Mouse (Mus musculus) gastrocnemius, adult 18-20 months (tissue): ENCODE data around the gene Tnfsf10. TPM values are rescaled to one million over a fixed set of nuclear protein-coding genes. Genes with fewer than 3 reads are reported as not detected.
A peak's percentile ranks its signal among the peaks of the same experiment; 100 is the strongest.
"Not testable (repeated sequence)": the region's sequence is repeated elsewhere in the genome, so short reads cannot be mapped to it uniquely, and the experiment has no call there.

Experiments
- DNase-seq: peaks from one replicate; pipeline ENCODE4 v3.0.0; 2021; ENCODE audit warnings: low spot score
- long read RNA-seq, 2 experiments: library from polyadenylated mRNA; stranded (forward); transcript quantifications; one replicate each; pipeline ENCODE4 v2.0.0; 2021
- total RNA-seq, 2 experiments: library from RNA; stranded (reverse); gene quantifications; 2 replicates each; pipeline ENCODE4 v1.2.3; 2021

Tnfsf10 gene
- 1 to 10 TPM; 2.6 to 2.8 TPM for total RNA-seq
- long read RNA-seq, experiment 1, full-length matches to known transcripts = 5 of 8 reads
- long read RNA-seq, experiment 1, partial matches to known transcripts = 0 of 8 reads
- long read RNA-seq, experiment 1, other reads (novel, unspliced or antisense) = 3 of 8 reads
- long read RNA-seq, experiment 2, full-length matches to known transcripts = 3 of 4 reads
- long read RNA-seq, experiment 2, partial matches to known transcripts = 0 of 4 reads
- long read RNA-seq, experiment 2, other reads (novel, unspliced or antisense) = 1 of 4 reads

DNA sequence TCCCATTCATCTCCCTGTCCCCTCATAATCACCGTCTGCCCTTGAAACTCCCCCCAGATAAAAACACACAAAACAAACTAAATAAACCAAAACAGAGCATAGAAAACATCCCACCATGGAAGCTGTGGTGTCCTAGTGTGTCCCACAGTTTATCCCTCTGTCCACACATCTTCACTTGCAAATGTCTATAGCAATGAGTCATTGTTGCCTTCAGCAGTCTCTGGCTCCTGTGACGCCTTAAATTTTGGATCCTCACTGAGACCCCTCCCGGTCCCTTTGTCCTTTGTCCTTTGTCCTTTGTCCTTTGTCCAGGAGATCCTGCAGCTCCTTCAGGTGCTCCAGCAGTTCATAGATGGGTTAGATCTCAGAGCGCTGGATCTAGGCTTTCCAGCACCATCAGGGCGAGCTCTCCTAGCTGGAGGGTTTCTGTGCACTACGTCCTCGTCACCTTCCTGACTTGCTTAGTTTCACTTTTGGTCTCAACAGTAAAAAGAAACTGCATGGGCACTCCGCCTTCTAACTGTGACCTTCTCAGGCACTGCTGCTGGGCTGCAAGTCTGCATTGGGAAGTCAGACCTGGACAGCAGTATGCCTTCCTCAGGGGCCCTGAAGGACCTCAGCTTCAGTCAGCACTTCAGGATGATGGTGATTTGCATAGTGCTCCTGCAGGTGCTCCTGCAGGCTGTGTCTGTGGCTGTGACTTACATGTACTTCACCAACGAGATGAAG lies at the start of gene Tnfsf10:
Gene Tnfsf10 (plus strand): TSS at position 470 of the 729 bp plus-strand sequence.
- peak; percentile 43 for DNase-seq

DNA sequence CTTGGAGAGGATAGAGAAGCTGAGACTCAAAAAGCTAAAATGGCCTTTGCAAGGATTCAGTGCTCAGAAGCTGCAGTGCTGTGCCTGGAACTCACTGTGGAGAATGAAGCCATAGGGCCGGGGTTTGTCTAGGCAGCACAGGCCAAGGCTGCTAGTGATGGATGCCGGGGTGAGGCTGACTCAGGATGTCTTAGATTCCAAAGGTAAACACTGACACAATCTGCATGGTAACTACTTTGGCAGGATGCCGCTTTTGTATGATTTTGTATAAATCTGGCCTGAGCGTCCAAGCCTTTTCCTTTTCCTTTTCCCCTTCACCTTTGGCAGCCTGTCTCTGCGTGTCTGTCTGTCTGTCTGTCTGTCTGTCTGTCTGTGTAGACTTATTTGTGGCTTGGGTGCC lies 49.5 kb upstream of the Tnfsf10 start:
- DNase-seq = no peak

DNA sequence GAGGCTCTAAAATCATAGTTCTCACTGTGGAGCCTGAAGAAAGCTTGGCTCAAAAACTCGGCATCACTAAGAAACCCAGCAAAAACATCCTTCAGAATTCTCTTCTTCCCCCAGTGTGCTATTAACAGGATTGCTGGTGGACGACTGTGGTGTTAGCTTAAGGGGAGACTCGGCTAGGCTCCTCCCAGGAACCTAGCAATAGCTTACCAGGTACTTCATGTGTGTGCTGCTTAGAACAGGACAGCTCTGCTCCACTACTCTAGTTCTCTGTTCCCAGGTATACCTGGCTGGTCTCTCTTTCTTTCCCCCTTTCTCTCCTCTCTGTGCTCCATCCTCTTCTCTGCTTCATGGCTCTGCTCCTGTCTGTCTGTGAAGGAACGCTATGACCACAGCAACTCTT lies 48.9 kb upstream of the Tnfsf10 start:
- DNase-seq = no peak

DNA sequence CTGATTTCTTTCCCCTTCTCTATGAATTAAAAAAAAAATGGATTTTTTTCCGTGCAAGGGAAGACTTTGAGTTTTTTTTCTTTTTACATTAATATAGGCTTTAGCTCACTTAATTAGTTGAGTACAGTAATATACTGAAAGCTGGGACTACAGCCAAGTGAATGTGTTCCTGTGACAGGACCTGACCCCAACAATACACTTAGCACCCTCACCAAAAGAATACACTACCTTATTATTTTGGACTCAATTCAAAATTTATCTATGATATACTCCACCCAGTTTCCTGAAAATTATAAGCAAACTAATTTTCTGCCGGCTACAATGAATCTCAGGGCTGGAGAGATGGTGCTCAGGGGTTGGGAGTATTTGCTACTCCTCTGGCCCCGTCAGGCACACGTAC lies 47.7 kb upstream of the Tnfsf10 start:
- no peak for DNase-seq

DNA sequence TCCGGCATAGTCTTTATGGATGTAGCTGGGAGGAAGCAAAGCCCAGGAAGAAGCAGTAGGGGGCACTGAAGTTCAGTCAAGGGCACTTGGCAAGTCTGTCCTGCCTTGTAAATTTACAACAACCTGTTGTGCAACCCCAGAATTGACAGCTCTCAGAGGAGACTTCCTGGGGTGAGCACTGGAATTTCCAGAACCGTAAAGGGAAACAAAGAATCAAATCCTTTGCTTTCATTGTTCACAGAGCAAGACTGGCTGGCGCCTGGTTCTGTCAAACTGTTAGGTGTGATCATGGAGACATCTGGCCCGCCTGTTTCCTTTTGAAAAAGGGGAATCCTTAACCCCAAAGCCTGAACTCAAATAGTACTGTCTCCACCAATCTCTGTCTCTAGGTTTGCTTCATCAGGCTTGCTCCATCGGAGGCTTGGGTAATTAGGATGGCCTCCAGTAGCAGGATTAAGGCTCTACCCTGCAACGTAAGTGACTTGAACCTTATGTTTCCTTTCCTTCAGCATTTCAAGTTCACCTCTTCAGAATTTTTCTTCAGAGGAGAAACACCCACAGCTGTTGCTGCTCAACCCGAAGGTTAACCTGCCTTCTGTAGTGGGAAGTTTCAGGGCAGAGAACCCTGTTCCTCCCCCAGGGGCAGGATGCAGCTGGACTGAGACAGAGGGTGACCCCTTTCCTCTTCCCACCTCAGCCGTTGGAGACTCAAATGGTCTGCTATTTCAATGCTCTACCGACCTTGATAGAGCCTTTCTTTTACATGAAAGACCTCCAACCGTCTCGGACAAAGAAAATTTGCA lies 46.5 kb upstream of the Tnfsf10 start:
- peak; percentile 66 for DNase-seq

DNA sequence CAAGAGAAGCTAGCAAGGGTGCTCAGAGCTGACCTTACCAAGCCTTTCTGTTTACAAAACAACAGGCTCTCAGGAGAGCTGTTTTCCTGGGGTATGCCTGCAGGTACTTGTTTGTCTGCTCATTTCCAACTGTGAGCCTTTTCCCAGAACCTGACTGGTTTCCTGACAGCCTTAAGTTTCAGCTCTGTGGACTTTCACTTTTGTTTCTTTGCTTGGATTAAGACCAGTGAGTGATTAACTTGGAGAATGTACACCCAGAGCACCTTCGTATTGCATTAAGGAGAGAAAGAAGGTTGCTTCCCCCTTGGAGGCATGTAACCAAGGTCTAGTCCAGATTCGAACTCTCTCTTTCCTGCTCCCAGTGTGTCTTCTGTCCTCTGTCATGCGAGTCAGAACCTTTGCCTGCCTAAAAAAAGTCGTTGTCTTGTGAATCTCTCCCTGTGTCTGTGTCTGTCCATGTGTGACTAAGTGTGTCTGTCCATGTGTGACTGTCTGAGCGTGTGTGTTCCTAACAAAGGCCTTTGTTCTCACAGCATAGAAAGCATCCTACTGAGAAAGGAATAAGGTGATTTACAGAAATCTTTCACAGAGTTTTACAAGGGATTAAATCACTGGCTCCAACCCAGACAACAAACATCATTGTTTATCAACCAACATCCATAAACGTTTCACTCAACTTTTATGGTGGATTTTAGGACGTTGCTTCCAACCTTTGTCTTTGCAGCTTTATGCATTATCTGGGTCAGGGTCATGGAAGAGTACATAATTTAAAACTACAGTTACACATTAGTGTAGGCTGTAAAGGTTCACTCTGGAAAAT lies 43.7 kb upstream of the Tnfsf10 start:
- DNase-seq = no peak

- not testable (repeated sequence) for DNase-seq
Observed at GRCm38 (mm10) chr3:27279286-27279925, 37.4 kb upstream of the Tnfsf10 start.

GRCm38 (mm10) chr3:27280280-27280749 lies 36.5 kb upstream of the Tnfsf10 start:
- peak; percentile 24 for DNase-seq

- DNase-seq = peak; percentile 15
Observed at GRCm38 (mm10) chr3:27283071-27283713, 33.6 kb upstream of the Tnfsf10 start.

DNA sequence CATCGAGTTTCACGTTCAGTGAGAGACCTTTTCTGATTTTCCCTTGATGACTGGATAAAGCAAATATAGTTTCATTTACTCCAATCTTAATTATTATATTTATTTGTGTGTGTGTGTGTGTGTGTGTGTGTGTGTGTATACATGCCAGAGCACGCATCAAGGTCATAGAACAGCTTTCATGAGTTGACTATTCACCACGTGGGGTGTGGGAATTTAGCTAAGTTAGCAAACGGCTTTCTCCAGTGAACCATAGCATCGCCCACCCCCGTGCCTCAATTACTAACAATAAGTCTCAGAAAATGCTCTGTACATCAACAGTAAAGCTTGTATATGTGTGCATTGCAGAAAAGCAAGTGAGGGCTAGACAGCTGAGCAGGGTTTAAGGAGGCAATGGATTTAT lies 33.0 kb upstream of the Tnfsf10 start:
- DNase-seq = no peak

GRCm38 (mm10) chr3:27284227-27284626 lies 32.6 kb upstream of the Tnfsf10 start:
- no peak for DNase-seq

DNA sequence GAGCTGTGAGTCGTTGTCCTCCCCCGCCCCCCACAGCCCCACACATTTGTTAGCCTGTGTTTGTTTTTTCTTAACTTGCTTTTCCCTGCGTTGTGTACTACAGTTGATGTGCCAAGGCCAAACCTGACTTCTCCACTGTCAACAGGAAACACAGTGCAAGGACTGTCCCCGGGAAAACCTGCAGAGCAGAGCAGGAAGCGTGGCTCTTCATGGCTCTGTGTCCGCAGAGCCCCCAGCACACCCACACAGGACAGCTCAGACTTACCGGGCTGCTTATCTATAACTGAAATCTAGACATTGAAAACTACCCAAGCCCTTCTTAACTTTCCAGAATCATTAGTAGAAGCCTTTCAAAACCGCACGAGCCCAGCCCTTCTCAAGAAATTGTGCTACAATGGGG lies 31.8 kb upstream of the Tnfsf10 start:
- DNase-seq = no peak

GRCm38 (mm10) chr3:27288301-27288700 lies 28.5 kb upstream of the Tnfsf10 start:
- no peak for DNase-seq

- DNase-seq = peak; percentile 19
Observed at GRCm38 (mm10) chr3:27288909-27289308, 27.9 kb upstream of the Tnfsf10 start.

DNA sequence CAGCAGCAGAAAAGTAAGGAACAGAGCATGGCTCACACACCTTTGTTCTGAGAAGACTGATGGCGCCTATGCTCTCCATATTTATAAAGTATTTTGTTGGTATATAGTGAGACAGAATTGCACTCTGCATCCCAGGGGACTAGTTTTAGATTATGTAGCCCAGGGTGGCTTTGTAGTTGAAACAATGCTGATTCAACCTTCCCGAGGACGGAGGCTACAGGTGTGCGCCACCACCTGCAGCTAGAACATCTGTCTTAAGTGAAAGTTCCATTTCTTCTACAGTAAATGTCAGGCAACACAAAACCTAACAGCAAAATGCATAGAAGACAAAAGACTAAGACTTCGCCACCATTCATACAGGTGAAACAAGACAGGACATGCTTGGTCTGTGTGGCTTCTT lies 26.5 kb upstream of the Tnfsf10 start:
- no peak for DNase-seq

GRCm38 (mm10) chr3:27290945-27291344 lies 25.9 kb upstream of the Tnfsf10 start:
- not testable (repeated sequence) for DNase-seq

DNA sequence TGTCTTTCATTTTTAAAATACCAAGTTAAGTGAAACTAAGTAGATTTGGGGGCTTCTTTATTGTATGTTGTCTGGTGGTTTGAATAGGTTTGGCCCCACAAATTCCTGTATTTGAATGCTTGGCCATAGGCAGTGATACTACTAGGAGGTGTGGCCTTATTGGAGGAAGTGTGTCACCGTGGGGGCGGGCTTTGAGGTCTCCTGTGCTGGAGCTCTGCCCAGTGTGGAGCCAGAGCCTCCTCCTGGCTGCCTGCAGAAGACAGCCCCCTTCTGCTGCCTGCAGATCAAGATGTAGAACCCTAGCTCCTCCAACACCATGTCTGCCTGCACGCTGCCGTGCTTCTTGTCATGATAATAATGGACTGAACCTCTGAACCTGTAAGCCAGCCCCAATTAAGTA lies 25.4 kb upstream of the Tnfsf10 start:
- DNase-seq = not testable (repeated sequence)

- no peak for DNase-seq
Observed at GRCm38 (mm10) chr3:27293645-27294385, 23.0 kb upstream of the Tnfsf10 start.

GRCm38 (mm10) chr3:27300451-27300850 lies 16.4 kb upstream of the Tnfsf10 start:
- DNase-seq = no peak
